Mouse (Mus musculus) liver, embryonic 14.5 days (tissue): ENCODE results near the gene BC005561.
"Not testable (repeated sequence)": the region's sequence is repeated elsewhere in the genome, so short reads cannot be mapped to it uniquely, and the experiment has no call there.

Source experiments
- CTCF ChIP-seq: IDR thresholded peaks from 2 replicates; pipeline ENCODE4 v1.5.1; 2016; ENCODE audit warnings: antibody characterized with exemption, low read depth, control low read depth
- EP300 ChIP-seq: IDR thresholded peaks from 2 replicates; pipeline ENCODE4 v1.6.1; 2016; ENCODE audit warnings: antibody characterized with exemption, low read depth

DNA sequence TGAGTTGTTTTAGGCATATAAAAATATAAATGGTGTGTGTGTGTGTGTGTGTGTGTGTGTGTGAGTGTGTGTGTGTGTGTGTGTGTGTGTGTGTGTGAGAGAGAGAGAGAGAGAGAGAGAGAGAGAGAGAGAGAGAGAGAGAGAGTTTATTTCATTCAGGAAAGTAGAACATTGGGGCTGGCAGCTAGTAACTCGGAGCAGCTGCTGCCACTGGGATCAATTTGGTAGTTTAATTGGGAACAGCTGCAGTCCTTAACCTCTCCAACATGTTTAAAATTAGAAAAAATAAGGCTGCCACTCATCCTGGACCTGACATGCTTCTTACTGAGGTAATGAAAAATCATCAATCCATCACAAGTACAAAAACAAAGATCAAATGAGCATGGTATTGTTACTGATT lies 59.9 kb downstream of the BC005561 start:
- not testable (repeated sequence) for TF ChIP-seq CTCF, EP300
